Mouse (Mus musculus): ENCODE data around the gene Serpinb9b.

- TF ChIP-seq CTCF (IDR thresholded peaks at IDR 0.05 in 2 of 3, conservative IDR thresholded peaks at IDR 0.05 in 1 of 3; ENCODE audit: control insufficient read depth in 1 of 3, insufficient read depth in 1 of 3, low read depth in 2 of 3, low read length in 3 of 3, poor library complexity in 1 of 3, severe bottlenecking in 1 of 3): no peak
- TF ChIP-seq GATA1 (IDR thresholded peaks at IDR 0.05; ENCODE audit: low read depth, low read length): no peak
- no peak for TF ChIP-seq MYB (IDR thresholded peaks at IDR 0.05; ENCODE audit: low read depth, low read length)
- TF ChIP-seq POLR2A (IDR thresholded peaks at IDR 0.05; ENCODE audit: control insufficient read depth in 1 of 2, insufficient read depth in 1 of 2, low read depth in 1 of 2, low read length in 2 of 2, poor library complexity in 1 of 2): no peak
- TF ChIP-seq USF1 (IDR thresholded peaks at IDR 0.05; ENCODE audit: low read depth, low read length): no peak
- TF ChIP-seq E2F4 (IDR thresholded peaks at IDR 0.05; ENCODE audit: borderline replicate concordance, low read depth, low read length): no peak
- no peak for TF ChIP-seq POLR2AphosphoS5 (IDR thresholded peaks at IDR 0.05; ENCODE audit: borderline replicate concordance, low read depth, low read length)
- no peak for TF ChIP-seq EP300 (IDR thresholded peaks at IDR 0.05; ENCODE audit: low read depth in 1 of 2, low read length in 2 of 2)
- no peak for TF ChIP-seq JUND (IDR thresholded peaks at IDR 0.05; ENCODE audit: low read depth, low read length)
These were observed 24.3 kb upstream of the Serpinb9b start, which contains the start of gene Serpinb9 for GRCm38 (mm10) chr13:33002950-33003349.

Measured in MEL (cell line).